Comparison of ENCODE assay signal across 18 mouse cellular contexts in the genomic region with DNA sequence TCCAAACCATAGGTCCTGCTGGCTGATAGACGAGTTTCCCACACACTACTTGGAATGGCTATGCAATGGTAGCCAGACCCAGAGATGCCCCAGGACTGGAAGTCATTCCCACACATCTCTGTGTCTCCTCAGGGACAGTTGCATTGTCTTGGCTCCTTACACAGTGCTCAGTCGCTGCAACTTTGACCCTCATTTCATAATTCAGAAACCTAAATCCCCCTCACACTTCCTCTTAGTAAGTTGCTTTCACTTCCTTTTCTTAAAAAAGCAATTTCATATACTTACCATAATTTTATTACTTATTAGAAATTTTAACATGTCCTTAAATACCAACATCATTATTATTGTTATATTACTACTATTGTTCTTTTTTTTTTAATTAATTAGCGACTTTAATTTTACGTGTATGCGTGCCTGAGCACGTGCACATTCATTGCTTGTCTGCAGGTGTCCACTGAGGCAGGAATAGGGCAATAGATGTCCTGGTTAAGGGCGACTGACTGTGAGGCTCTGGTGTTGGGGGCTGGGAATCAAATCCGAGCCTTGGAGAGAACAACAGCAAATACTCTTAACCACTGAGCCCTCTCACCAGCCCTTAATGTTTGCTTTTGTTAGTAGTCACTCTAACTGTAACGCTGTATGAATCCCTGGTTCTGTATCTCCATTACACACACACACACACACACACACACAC.
DNase-seq lines count a peak whose midpoint lies in the region; ATAC-seq and TF ChIP-seq lines count a peak whose summit lies in the region.
"Had no signal": no experiment of that assay in that cellular context is flagged by ENCODE, and none has a peak within 500 bp of the region (broad histone marks: within the 10 kb centered on the region; RNA-seq: fewer than 3 reads in every experiment).

No protein-coding gene starts in this region.

- H3K27ac ChIP-seq in hindbrain, embryonic 12.5 days = 0 out of 2 replicates have a peak overlapping the region, but pooled peaks have one; percentile 57
- H3K27ac ChIP-seq in hindbrain, embryonic 16.5 days (ENCODE audit: low read depth, low read length) = no peak overlapping the region
- 0 out of 2 replicates have a peak overlapping the region, but pooled peaks have one; percentile 32 for H3K27ac ChIP-seq in neural tube, embryonic 12.5 days
- peak overlapping the region; percentile 9; the same call in 1 of the 2 replicates for H3K27ac ChIP-seq in bone marrow macrophage, adult 2 months (ENCODE audit: insufficient read depth, low read depth, low read length)
- H3K27ac ChIP-seq: heart, adult 2 months had no signal

- H3K4me3 ChIP-seq in hindbrain, embryonic 12.5 days = no peak overlapping the region
- no peak overlapping the region for H3K4me3 ChIP-seq in hindbrain, embryonic 16.5 days (ENCODE audit: low read length)
- no peak overlapping the region for H3K4me3 ChIP-seq in neural tube, embryonic 12.5 days
- H3K4me3 ChIP-seq in bone marrow macrophage, adult 2 months (ENCODE audit: insufficient read depth, low read length) = no peak overlapping the region
- H3K4me3 ChIP-seq: heart, adult 2 months had no signal

- no peak for TF ChIP-seq POLR2A in bone marrow macrophage, adult 2 months (IDR thresholded peaks at IDR 0.05; ENCODE audit: borderline replicate concordance, low read depth, low read length)

- no peak overlapping the region for H3K4me2 ChIP-seq in hindbrain, embryonic 12.5 days (replicated peaks)
- H3K4me2 ChIP-seq in hindbrain, embryonic 16.5 days (ENCODE audit: low read length) = no peak overlapping the region
- H3K4me2 ChIP-seq in neural tube, embryonic 12.5 days (replicated peaks) = no peak overlapping the region

- 80% methylated on average over 9 of the region's 9 CpGs for WGBS in hindbrain, embryonic 12.5 days
- WGBS in hindbrain, embryonic 16.5 days = 71% methylated on average over 9 of the region's 9 CpGs
- 73% methylated on average over 9 of the region's 9 CpGs for WGBS in neural tube, embryonic 12.5 days

- TF ChIP-seq CTCF in bone marrow macrophage, adult 2 months (IDR thresholded peaks at IDR 0.05; ENCODE audit: low read depth, low read length) = no peak

- ATAC-seq in hindbrain, embryonic 12.5 days (ENCODE audit: low FRiP score) = no peak
- no peak for ATAC-seq in hindbrain, embryonic 16.5 days
- no peak for ATAC-seq in neural tube, embryonic 12.5 days (ENCODE audit: low FRiP score, low read depth)
- ATAC-seq in neutrophil, adult 5-6 weeks (ENCODE audit: extremely low read depth, insufficient number of reproducible peaks, low FRiP score, poor library complexity, severe bottlenecking) = peak; percentile 55; the same call in 1 of the 2 replicates
- ATAC-seq: inflammation-experienced regulatory T-cells, adult 6 months had no signal

- H3K9me3 ChIP-seq in hindbrain, embryonic 12.5 days (replicated peaks) = no peaks in the 10 kb centered on the region; the same call in 1 of the 2 replicates
- H3K9me3 ChIP-seq in hindbrain, embryonic 16.5 days (ENCODE audit: control insufficient read depth, low read length) = no peaks in the 10 kb centered on the region; the same call in 1 of the 2 replicates
- 0 out of 2 replicates have a peak, but pooled peaks cover 4% of the 10 kb centered on the region for H3K9me3 ChIP-seq in neural tube, embryonic 12.5 days

- no peak overlapping the region for H3K9ac ChIP-seq in hindbrain, embryonic 12.5 days
- no peak overlapping the region for H3K9ac ChIP-seq in hindbrain, embryonic 16.5 days (ENCODE audit: low read depth, low read length)
- no peak overlapping the region for H3K9ac ChIP-seq in neural tube, embryonic 12.5 days

- peaks cover 47% of the 10 kb centered on the region for H3K4me1 ChIP-seq in hindbrain, embryonic 12.5 days
- H3K4me1 ChIP-seq in hindbrain, embryonic 16.5 days (ENCODE audit: control insufficient read depth, insufficient read depth, low read depth, low read length) = peaks cover 6% of the 10 kb centered on the region
- H3K4me1 ChIP-seq in neural tube, embryonic 12.5 days = peaks cover 48% of the 10 kb centered on the region
- H3K4me1 ChIP-seq in bone marrow macrophage, adult 2 months (ENCODE audit: control insufficient read depth, insufficient read depth, low read length) = peaks cover 22% of the 10 kb centered on the region

- no peak for DNase-seq in neural tube, embryonic 10.5 days (ENCODE audit: extremely low spot score, low spot score)
- no peak for DNase-seq in cerebellum, postnatal 4 days (ENCODE audit: low spot score in 2 of 2)
- DNase-seq in urinary bladder, postnatal 36 days (ENCODE audit: low spot score in 2 of 2) = no peak
- DNase-seq: adrenal gland, adult 2 months; cerebellum, adult 11 months; cerebellum, postnatal 10 days; embryo, embryonic 11 days; gastrocnemius, postnatal 10 days; heart, adult 2 months; kidney, adult 8-10 months; kidney, postnatal 14 days; lung, postnatal 10 days had no signal

- H3K36me3 ChIP-seq in hindbrain, embryonic 12.5 days = no peaks in the 10 kb centered on the region
- H3K36me3 ChIP-seq in hindbrain, embryonic 16.5 days (ENCODE audit: control insufficient read depth, insufficient read depth, low read length) = no peaks in the 10 kb centered on the region
- H3K36me3 ChIP-seq in neural tube, embryonic 12.5 days = no peaks in the 10 kb centered on the region

- peaks cover 9% of the 10 kb centered on the region for H3K27me3 ChIP-seq in hindbrain, embryonic 12.5 days
- H3K27me3 ChIP-seq in hindbrain, embryonic 16.5 days (replicated peaks; ENCODE audit: control insufficient read depth, insufficient read depth, low read length) = no peaks in the 10 kb centered on the region; the same call in 1 of the 2 replicates
- H3K27me3 ChIP-seq in neural tube, embryonic 12.5 days (replicated peaks) = peaks cover 9% of the 10 kb centered on the region
